Mouse (Mus musculus) midbrain, embryonic 14.5 days (tissue): Measurements from ENCODE around the gene Flvcr1. TPM values are rescaled to one million over a fixed set of nuclear protein-coding genes. Genes with fewer than 3 reads are reported as not detected.

Experiments used
- ATAC-seq: fragments of 200-750 bp; cut with Nextera tagmentation; 2 replicates; pipeline ENCODE4 v1.8.0; 2017; ENCODE audit warnings: moderate number of reproducible peaks, moderate library complexity; ENCODE audit not compliant: low FRiP score, low TSS enrichment
- DNase-seq: peaks from one replicate; pipeline ENCODE4 v3.0.0-alpha.2; 2015
- H3K27ac ChIP-seq: fragments of 300-500 bp; sonication (generic); replicated peaks from 2 replicates; pipeline ENCODE4 v1.5.1; 2014; ENCODE audit warnings: mild to moderate bottlenecking, low read depth, low read length, moderate library complexity
- H3K27me3 ChIP-seq: fragments of 300-500 bp; sonication (generic); 2 replicates; pipeline ENCODE4 v1.6.1; 2014; ENCODE audit warnings: low read length, control low read depth, mixed read lengths; ENCODE audit not compliant: control insufficient read depth, insufficient read depth
- H3K36me3 ChIP-seq: fragments of 300-500 bp; sonication (generic); 2 replicates; pipeline ENCODE4 v1.6.1; 2014; ENCODE audit warnings: low read length, control low read depth; ENCODE audit not compliant: control insufficient read depth, insufficient read depth
- H3K4me1 ChIP-seq: fragments of 300-500 bp; sonication (generic); 2 replicates; pipeline ENCODE4 v1.6.1; 2014; ENCODE audit warnings: mild to moderate bottlenecking, antibody characterized with exemption, low read length, control low read depth; ENCODE audit not compliant: control insufficient read depth, insufficient read depth
- H3K4me2 ChIP-seq: fragments of 300-500 bp; sonication (generic); 2 replicates; pipeline ENCODE4 v1.6.1; 2014; ENCODE audit warnings: mild to moderate bottlenecking, low read length, moderate library complexity
- H3K4me3 ChIP-seq: fragments of 300-500 bp; sonication (generic); replicated peaks from 2 replicates; pipeline ENCODE4 v1.5.1; 2014; ENCODE audit warnings: low read depth, low read length
- H3K9ac ChIP-seq: fragments of 300-500 bp; sonication (generic); replicated peaks from 2 replicates; pipeline ENCODE4 v1.6.1; 2014; ENCODE audit warnings: mild to moderate bottlenecking, low read length, moderate library complexity
- H3K9me3 ChIP-seq: fragments of 300-500 bp; sonication (generic); 2 replicates; pipeline ENCODE4 v1.6.1; 2016; ENCODE audit warnings: low read length, control low read depth, mixed read lengths; ENCODE audit not compliant: control insufficient read depth
- WGBS: fragments of 180-500 bp; shearing (Covaris S2); extraction: QIAGEN DNeasy Blood & Tissue Kit; methylation state at CpG from one replicate; pipeline ENCODE4 v1.1.7; 2014; 5-methylcytosine and 5-hydroxymethylcytosine counted together
- polyA plus RNA-seq: library from polyadenylated mRNA; unstranded; fragments of >200 nt; fragmentation: Nextera tagmentation; extraction: Ambion mirVana; gene quantifications from 2 replicates; pipeline ENCODE4 v1.2.1, GENCODE M21; 2014

Flvcr1 gene
- 10.0 and 12.1 TPM in 2 replicates for polyA plus RNA-seq

GRCm38 (mm10) chr1:191026021-191026713 lies at the start of gene Flvcr1:
Gene Flvcr1 (minus strand): TSS chr1:191026158.
- ATAC-seq (peak; percentile 98), DNase-seq (peak; percentile 100)
- peaks cover 11% of the 10 kb centered on the region for H3K4me1 ChIP-seq
- H3K4me3 ChIP-seq = peak within 1 kb of the TSS; percentile 78
- peaks cover 5% of the 10 kb centered on the region; the same call in 1 of the 2 replicates for H3K36me3 ChIP-seq
- WGBS = under 1% methylated on average over 50 of the region's 50 CpGs
- H3K9me3 ChIP-seq = no peaks in the 10 kb centered on the region
- peak within 1 kb of the TSS; percentile 89 for H3K27ac ChIP-seq
- H3K27me3 ChIP-seq = no peaks in the 10 kb centered on the region
- H3K4me2 ChIP-seq = peak within 1 kb of the TSS; percentile 97
- peak within 1 kb of the TSS; percentile 84 for H3K9ac ChIP-seq

- Histone ChIP-seq H3K4me1 (no peaks in the 10 kb centered on the region), H3K36me3 (peaks cover 23% of the 10 kb centered on the region), H3K9ac (no peak overlapping the region), H3K9me3 (no peaks in the 10 kb centered on the region), H3K4me2 (no peak overlapping the region), H3K4me3 (no peak overlapping the region), H3K27me3 (no peaks in the 10 kb centered on the region), H3K27ac (no peak overlapping the region)
- DNase-seq = peak; percentile 87
- ATAC-seq = no peak
- 76% methylated on average over 10 of the region's 10 CpGs for WGBS
Measured at GRCm38 (mm10) chr1:191075199-191075883, 49.4 kb upstream of the Flvcr1 start.

- Histone ChIP-seq H3K9me3 (no peaks in the 10 kb centered on the region), H3K36me3 (peaks cover 28% of the 10 kb centered on the region), H3K4me1 (no peaks in the 10 kb centered on the region), H3K9ac (no peak overlapping the region), H3K27ac (no peak overlapping the region), H3K4me2 (no peak overlapping the region), H3K27me3 (no peaks in the 10 kb centered on the region), H3K4me3 (no peak overlapping the region)
- ATAC-seq = no peak
- DNase-seq = no peak
- WGBS = 89% methylated on average over 4 of the region's 4 CpGs
Measured at GRCm38 (mm10) chr1:191073486-191073885, 47.5 kb upstream of the Flvcr1 start.

- Histone ChIP-seq H3K27me3 (no peaks in the 10 kb centered on the region), H3K4me2 (no peak overlapping the region), H3K4me1 (no peaks in the 10 kb centered on the region), H3K27ac (no peak overlapping the region), H3K36me3 (peaks cover 26% of the 10 kb centered on the region), H3K9ac (no peak overlapping the region), H3K9me3 (no peaks in the 10 kb centered on the region), H3K4me3 (no peak overlapping the region)
- 93% methylated on average over 6 of the region's 6 CpGs for WGBS
- ATAC-seq (no peak), DNase-seq (no peak)
Measured at GRCm38 (mm10) chr1:191073001-191073400, 47.0 kb upstream of the Flvcr1 start.

GRCm38 (mm10) chr1:191072329-191072913 lies 46.5 kb upstream of the Flvcr1 start:
- Histone ChIP-seq H3K27ac (no peak overlapping the region), H3K9ac (no peak overlapping the region), H3K27me3 (no peaks in the 10 kb centered on the region), H3K4me2 (no peak overlapping the region), H3K4me1 (no peaks in the 10 kb centered on the region), H3K9me3 (no peaks in the 10 kb centered on the region), H3K36me3 (peaks cover 23% of the 10 kb centered on the region), H3K4me3 (no peak overlapping the region)
- 95% methylated on average over 16 of the region's 16 CpGs for WGBS
- DNase-seq (no peak), ATAC-seq (no peak)

GRCm38 (mm10) chr1:191071613-191072012 lies 45.7 kb upstream of the Flvcr1 start:
- WGBS = 94% methylated on average over 6 of the region's 6 CpGs
- H3K36me3 ChIP-seq = peaks cover 23% of the 10 kb centered on the region
- no peak overlapping the region for H3K4me3 ChIP-seq
- no peak overlapping the region for H3K27ac ChIP-seq
- ATAC-seq (no peak), DNase-seq (no peak)
- no peaks in the 10 kb centered on the region for H3K27me3 ChIP-seq
- no peak overlapping the region for H3K9ac ChIP-seq
- H3K4me2 ChIP-seq = no peak overlapping the region
- no peaks in the 10 kb centered on the region for H3K4me1 ChIP-seq
- H3K9me3 ChIP-seq = no peaks in the 10 kb centered on the region

GRCm38 (mm10) chr1:191070259-191070658 lies 44.3 kb upstream of the Flvcr1 start:
- Histone ChIP-seq H3K36me3 (peaks cover 23% of the 10 kb centered on the region), H3K27me3 (no peaks in the 10 kb centered on the region), H3K9ac (no peak overlapping the region), H3K27ac (no peak overlapping the region), H3K4me3 (no peak overlapping the region), H3K4me2 (no peak overlapping the region), H3K9me3 (no peaks in the 10 kb centered on the region), H3K4me1 (no peaks in the 10 kb centered on the region)
- ATAC-seq (no peak), DNase-seq (no peak)
- 88% methylated on average over 4 of the region's 4 CpGs for WGBS

- Histone ChIP-seq H3K4me3 (no peak overlapping the region), H3K9ac (no peak overlapping the region), H3K4me1 (0 out of 2 replicates have a peak, but pooled peaks cover under 1% of the 10 kb centered on the region), H3K27ac (no peak overlapping the region), H3K9me3 (no peaks in the 10 kb centered on the region), H3K27me3 (no peaks in the 10 kb centered on the region), H3K4me2 (no peak overlapping the region), H3K36me3 (peaks cover 17% of the 10 kb centered on the region)
- WGBS = 86% methylated on average over 5 of the region's 5 CpGs
- DNase-seq (peak; percentile 9), ATAC-seq (no peak)
Measured at GRCm38 (mm10) chr1:191068377-191068776, 42.4 kb upstream of the Flvcr1 start.
